Mouse (Mus musculus): ENCODE results near the gene Atf1.
"Not testable (repeated sequence)": the region's sequence is repeated elsewhere in the genome, so short reads cannot be mapped to it uniquely, and the experiment has no call there.

Gene Atf1

DNA sequence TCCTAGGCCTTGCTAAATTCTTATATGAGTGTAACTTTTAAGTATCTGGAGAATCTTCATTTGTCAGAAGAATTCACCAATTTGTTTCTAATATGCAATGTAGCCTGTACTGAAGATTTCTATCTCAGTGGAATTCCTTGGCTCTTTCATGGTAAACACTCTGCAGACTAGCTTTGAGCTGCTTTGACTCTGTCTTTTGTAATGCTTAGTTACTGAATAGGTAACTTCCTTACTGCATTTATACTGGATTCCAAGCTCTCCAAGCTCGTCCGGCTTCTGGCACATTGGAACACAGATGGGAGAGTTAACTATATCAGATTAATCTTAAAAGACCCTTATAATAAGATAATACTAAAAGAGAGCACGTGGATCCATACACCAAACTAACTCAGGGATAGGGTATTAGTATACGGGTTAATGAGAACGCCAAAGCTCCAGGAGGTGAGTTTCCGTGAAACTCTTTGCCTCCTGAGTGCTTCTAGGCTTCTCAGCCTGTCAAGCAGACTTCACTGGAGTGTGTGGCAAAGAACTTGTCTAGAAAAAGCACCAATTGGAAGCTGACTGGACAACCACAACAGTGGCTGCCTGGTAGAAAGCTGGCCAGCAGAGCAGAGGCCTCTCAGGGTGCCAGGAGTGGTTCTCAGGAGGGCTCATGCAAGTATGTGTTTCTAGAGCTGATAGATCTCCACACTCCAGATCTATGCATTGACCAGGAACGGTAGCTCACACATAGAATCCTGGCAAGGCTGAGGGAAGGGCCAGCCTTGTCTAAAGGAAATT, 31.2 kb downstream of the Atf1 start:
- DNase-seq (ENCODE audit: low spot score in 2 of 2) = no peak

DNA sequence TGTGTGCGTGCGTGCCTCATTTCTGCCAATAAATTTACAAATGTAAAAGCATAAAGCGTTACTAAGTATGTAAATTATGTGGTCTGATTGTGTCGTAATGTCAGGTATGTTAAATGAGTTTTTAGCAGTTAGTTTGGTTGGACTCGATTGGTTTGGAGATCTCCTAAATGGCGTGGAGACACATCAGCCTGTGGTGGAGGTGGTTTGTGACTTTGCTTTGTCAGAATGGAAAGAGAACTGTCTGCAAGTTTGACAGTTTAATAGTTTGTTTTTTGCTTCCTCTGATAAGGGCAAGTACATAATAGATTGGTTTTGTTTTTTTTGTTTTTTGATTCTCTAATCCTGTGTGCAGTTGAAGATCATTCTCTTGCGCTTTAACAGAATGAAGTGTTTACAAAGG, 32.7 kb downstream of the Atf1 start:
- not testable (repeated sequence) for DNase-seq (ENCODE audit: low spot score in 2 of 2)

DNA sequence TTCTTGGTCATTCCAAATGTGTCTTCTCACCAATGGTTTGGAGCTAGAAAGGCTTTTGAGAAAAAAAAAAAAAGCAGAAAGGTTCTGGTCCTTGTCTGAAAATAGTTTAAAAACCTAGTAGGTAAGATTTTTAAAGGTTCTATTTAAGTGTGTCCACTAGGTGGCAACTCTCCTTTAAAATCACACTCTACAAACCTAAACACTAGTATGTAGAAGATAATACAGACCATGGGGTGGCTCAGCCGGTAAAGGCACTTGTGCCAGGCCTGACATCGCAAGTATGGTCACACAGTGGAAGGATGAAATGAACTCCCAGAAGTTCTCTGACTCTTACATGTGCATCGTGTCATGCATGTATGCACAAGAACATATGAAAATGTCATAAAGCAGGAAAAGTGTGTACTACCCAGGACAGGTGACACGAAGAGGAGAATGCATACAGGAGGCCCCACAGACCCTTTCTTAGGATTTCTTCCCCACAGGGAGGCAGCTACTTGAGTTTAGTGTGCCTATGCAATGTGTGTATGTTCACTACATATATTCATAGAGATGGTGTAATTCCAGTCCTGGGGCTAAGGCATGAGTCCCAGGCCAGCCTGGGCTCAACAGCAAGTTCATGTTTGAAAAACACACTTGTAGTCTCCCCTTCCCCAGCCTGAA, 35.8 kb downstream of the Atf1 start:
- DNase-seq (ENCODE audit: low spot score in 2 of 2) = peak in 1 of 2 experiments; percentile 19

DNA sequence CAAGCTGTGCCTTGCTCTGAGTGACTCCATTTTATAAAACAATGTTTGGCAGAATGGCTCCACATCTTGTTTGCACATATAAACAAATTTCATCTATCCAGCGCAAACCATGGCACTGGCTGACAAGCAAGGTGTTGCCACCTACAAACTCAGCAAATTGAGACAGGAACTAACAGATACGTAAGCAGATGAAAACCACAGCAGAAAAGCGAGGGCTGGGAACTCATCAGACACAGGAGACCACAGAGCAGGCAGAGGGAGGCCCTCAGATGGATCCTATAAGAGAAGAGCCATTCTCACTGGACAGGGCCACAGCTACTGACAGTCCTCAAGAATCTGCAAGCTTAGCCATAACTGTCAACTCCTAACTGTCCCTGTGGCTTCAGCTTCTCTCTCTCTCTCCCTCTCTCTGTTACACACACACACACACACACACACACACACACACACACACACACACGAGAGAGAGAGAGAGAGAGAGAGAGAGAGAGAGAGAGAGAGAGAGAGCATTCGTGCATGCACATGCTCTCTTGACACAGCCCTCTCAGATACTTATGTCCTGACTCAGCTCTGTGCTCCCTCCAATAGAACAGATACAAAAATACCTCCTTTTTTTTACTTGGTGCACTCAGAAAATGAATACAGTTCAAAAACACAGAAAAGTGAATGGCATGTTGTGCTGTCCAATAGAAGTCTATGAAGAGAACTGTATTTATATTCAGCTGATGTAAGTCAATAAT, 38.1 kb downstream of the Atf1 start:
- DNase-seq (ENCODE audit: low spot score in 2 of 2) = no peak

DNA sequence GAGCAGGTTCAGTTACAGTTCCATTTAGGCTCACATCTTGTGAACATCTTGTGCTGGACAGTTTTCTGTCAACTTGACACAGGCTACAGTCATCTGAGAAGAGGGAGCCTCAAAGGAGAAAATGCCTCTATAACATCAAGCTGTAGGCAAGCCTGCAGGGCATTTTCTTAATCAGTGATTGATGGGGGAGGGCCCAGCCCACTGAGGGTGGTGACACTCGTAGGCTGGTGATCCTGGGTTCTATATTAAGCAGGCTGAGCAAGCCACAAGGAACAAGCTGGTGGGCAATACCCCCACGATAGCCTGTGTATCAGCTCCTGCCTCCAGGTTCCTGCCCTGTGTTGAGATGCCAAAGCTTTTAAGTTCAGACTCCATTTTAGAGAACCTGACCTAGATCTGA, 41.3 kb downstream of the Atf1 start:
- no peak for DNase-seq (ENCODE audit: low spot score in 2 of 2)

DNA sequence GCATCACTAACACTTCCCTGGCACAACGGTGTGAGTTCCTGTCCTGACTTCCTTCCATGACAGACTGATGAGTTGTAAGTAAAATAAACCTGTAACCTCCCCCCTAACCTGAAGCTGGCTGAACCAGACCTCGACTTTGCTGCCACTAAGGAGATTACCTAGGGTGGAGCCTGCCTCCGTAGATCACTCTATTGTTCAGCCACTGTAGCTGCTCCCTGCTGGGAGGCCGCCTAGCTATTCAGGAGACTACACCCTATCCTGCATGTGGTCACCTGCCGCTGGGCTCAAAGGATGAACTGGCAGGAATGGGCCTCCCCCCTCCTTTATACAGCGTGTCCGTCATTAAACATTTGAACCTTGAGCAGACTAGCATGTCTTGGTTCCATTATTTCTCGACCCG, 42.2 kb downstream of the Atf1 start:
- no peak for DNase-seq (ENCODE audit: low spot score in 2 of 2)

DNA sequence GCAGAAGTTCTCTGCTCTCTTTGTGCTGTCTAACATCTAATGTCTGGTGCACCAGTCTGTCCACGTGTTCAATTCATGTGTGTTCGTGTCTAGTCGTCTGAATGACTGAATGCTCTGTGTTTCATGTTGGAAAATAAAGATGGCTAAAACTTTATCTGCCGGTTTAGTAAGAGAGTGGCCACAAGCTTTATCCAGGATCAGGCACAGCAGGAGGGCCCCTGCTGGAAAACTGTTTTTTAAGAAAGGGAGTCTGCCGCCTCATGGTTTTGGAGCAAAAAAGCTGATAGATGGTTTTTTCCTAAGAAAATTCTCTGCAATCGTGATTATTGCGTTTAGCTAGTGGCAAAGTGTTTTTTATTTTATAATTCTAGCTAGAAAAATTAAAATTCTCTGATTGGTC, 43.0 kb downstream of the Atf1 start:
- not testable (repeated sequence) for DNase-seq (ENCODE audit: low spot score in 2 of 2)

DNA sequence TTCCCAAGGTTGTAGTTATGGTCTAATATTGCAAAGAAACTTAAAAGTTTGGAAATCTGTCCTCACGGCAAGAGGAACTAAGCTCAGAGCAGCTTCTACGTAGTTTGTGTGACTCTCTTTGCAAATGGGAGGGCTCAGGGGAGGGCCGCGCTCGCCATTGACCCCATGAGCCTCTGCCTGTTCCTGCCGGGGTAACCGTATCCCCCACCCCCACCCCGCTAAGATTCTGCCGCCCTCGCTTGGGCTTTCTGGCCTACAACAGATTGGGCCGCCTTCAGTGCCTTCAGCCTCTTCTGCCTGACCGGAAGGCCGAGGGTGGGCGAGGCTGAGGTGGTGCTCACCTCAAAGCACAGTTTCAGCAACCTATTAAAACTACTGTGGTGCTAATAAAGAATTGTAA, 43.8 kb downstream of the Atf1 start:
- DNase-seq (ENCODE audit: low spot score in 2 of 2) = no peak

DNA sequence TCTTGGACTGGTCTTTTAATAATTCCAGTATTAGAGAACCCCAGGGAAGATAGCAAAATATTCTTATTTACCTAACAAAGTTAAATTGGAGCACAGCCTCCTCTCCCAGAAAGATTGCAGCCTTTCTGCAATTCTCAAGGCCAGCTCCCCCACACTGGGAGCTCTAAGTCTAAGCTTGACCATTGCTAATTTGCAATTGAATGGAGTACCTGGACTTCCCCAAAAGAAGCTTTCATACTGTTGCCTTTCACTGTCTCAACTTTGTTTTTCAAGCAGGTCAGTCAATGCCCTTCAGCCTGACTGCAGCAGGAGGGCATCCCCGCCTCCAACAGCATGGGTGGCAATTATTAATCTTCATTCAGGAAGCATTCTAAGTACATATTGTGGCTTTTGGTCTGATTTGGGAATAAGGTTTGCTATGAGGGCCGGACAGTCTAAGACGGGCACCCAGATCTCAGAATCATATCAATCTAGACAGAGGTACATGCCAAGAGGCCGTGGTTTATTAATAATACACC, 46.2 kb downstream of the Atf1 start:
- not testable (repeated sequence) for DNase-seq (ENCODE audit: low spot score in 2 of 2)

DNA sequence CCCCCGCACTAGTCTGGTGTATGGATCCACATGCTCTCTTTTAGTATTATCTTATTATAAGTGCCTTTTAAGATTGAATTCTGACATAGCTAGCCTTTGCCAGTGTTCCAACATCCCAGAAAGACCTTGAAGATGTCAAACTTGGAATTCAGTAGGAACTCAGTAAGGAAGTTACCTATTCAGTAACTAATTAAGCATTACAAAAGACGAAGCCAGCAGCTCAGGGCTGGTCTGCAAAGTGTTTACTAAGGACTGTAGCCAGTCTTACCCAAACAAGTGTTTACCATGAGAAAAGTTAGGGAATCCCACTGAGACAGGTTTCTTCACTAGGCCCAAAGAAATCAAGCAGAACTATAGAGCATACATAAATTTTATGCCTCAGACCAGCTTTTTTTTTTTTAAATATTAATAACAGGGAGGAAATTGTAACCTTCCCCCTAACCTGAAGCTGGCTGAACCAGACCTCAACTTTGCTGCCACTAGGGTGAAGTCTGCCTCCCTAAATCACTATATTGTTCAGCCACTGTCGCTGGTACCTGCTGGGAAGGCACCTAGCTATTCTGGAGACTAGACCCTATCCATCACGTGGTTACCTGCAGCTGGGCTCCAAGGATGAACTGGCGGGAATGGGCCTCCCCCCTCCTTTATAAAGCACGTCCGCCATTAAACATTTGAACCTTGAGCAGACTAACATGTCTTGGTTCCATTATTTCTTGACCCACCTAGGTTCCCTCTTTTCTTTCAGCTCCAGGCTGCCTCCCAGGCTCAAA, 47.4 kb downstream of the Atf1 start:
- DNase-seq (ENCODE audit: low spot score in 2 of 2) = no peak

DNA sequence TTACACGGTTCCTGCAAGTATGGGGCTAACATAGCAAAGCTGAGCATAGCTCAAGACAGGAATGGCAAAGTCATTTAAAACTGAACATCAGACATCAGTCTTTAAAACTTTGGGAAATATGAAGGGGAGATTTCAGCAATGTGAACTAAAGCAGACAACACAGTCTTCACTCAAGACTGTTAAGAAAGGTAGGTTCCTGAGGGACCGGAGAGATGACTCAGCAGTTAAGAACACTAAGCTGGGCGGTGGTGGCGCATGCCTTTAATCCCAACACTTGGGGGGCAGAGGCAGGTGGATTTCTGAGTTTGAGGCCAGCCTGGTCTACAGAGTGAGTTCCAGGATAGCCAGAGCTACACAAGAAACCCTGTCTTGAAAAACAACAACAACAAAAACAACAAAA, 48.8 kb downstream of the Atf1 start:
- no peak for DNase-seq (ENCODE audit: low spot score in 2 of 2)

DNA sequence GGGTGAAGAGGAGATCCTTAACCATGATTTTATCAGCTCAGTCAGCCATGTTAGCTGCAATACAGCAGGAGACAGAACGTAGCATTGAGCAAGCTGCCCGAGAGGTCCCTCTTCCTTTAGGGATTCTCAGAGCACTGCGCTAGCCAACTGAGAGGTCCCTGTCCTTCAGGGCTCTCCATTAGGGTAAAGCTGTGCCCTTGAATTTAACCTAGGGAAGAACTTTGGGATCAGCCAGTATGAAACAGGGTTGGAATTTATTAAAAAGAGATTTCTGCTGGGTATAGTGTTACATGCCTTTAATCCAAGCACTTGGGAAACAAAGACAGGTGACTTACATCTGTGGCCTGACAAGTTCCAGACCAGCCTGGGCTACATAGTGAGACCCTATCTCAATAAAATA, 50.0 kb downstream of the Atf1 start:
- DNase-seq (ENCODE audit: low spot score in 2 of 2) = no peak

DNA sequence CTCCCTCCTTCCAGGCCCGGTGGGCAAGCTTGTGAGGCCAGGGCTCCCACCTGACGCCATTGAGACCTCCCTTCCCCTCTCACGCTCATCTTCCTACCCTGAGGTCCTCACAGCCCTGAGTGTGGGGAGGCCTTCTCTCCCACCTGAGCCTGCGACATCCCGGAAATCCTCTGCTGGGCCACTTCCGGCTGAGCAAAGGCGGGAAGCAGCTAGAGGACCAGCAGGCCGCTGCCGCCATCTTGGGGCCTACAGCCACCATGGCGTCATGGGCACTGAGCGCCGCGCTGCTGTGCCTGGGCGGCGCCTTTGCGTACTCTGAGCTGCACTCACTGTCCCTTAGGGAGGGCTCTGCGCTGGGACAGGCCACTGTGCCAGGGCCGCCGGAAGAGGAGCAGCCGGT, 53.0 kb downstream of the Atf1 start, which contains the start of gene Tmprss12:
Tmprss12 (plus strand) TSS at position 212 of the 400 bp plus-strand sequence.
- DNase-seq (ENCODE audit: low spot score in 2 of 2) = no peak

DNA sequence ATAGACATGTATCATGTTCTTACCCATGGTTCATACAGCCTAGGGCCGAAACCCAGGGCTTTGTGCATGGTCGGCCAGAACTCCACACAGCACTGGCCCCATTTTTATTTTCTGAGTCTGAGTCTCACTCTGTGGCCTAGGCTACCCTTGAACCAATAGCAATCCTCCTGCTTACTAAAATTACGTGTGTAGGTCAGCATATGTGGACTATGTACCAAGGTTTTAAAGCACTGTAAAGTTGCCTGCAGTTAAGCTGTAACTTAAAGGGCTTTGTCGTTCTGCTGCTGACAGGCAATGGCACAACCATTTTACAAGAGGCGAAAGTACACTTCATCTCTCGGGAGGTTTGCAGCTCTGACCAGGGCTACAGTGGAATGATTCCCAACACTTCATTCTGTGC, 61.4 kb downstream of the Atf1 start:
- no peak for DNase-seq (ENCODE audit: low spot score in 2 of 2)

DNA sequence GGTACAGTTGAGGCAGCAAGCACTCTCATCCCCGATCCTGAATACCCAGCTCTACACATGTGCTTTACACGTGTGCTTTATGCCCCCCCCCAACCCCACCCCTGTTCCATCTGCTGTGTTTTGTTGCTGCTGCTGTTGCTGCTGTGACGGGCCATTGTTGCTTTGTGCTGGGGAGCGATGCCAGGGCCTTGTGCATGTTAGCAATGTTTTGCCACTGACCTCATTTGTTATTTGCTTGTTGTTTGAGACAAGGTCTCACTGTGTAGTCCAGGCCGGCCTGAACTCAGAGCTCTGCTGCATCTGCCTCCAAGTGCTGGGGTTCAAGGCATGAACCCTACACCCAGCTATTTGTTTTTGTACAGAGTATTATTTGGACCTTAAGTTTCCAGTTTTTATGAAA, 63.2 kb downstream of the Atf1 start:
- DNase-seq (ENCODE audit: low spot score in 2 of 2) = no peak

DNA sequence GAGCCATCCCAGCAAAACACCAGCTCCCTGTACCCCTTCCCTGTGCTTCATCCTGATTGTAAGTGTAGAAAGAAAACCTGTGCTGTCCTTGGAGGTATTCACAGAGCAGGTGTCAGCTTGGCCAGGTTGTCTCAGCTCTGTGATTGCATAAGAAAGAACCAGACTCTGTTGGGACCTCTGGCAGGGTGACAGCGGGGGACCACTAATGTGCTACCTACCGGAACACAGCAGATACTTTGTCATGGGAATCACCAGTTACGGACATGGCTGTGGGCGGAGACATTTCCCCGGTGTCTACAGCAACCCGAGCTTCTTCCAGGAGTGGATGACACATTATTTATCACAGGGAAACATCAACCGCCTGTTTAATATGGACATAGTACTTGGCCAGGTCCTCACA, 64.7 kb downstream of the Atf1 start:
- DNase-seq (ENCODE audit: low spot score in 2 of 2) = no peak

DNA sequence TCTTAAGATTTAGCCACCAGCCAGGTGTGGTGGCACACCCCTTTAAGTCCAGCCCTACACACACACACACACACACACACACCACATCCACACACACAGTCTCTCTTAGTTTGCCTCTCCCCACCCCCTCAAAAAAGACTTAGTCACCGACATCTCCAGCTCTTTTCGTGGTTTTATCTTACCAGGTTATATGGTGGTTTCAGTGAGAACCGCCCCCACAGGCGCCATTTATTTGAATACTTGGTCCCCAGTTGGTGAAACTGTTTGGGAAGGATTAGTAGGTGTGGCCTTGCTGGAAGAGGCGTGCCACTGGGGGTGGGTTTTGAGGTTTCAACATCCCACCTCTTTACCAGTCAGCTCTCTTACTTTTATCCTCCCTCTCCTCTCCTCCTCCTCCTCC, 70.2 kb downstream of the Atf1 start:
- DNase-seq (ENCODE audit: low spot score in 2 of 2) = no peak

DNA sequence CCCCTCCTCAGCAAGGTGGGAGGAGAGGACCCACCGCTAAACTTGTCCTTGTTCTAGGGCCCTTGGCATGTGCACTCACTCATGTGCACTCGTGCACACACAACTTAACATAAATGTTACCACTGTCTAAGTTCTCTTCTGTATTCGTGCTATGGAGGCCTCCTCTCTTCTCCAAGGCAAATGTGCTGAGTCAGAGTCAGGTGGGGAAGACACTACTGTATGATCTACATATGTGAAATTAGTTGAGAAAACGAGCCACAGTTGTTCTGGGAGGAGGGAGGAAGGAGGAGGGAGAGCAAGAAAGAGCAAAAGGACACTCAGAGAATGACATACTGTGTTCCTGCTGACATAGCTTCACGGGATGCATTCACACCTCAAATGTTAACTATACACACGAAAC, 72.9 kb downstream of the Atf1 start:
- no peak for DNase-seq (ENCODE audit: low spot score in 2 of 2)

DNA sequence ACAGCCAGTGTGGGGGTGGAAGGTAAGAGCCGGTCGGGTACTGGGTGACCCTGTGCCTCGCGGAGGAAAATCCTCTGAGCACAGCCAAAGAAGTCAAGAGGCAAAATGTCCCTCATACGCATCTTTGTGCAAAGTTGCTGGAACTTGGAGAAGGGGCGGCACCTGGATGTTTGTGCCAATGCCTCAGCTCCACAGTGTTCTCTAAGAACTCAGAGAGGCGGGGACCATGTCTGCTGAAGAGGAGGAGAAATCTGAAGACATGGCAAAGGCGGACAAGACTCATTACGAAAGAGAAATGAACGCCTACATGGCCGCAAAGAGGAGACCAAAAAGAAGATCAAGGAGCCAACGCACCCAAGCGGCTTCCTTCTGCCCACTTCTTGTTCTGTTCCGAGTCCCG, 73.9 kb downstream of the Atf1 start:
- DNase-seq (ENCODE audit: low spot score in 2 of 2) = no peak

DNA sequence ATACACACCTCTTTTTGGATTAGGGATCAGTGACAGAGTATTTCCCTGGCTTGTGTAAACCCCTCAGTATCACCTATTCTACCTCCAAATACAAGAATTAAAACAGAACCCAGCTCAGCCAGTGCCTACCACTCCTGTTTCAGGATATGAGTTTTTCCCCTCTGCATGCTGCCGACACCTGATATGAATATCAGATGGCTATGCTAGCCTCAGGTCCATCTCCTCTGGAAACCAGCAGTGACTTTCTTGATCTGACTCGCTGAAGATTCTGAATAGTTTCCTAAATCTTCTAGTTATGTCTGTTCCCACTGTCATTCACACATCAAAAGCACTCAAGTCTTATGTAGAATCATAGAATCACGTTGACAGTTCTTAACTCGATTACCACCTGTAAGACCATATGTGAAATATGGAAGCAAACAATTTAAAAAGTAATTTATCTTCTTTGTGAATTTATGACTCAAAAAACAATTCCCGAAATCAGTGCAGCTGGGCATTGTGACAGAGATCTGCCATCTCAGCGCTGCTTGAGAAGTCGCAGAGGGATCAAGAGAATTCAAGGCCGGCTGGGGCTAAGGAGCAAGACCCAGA, 75.9 kb downstream of the Atf1 start:
- DNase-seq (ENCODE audit: low spot score in 2 of 2) = no peak
